Mouse (Mus musculus) midbrain, embryonic 16.5 days (tissue): ENCODE measurements around the gene Fut7. TPM values are rescaled to one million over a fixed set of nuclear protein-coding genes. Genes with fewer than 3 reads are reported as not detected.

Experiments used
- ATAC-seq: fragments of 200-750 bp; cut with Nextera tagmentation; 2 replicates; pipeline ENCODE4 v1.8.0; 2017; ENCODE audit warnings: moderate TSS enrichment
- H3K27ac ChIP-seq: fragments of 300-500 bp; sonication (generic); 2 replicates; pipeline ENCODE4 v1.5.1; 2014; ENCODE audit warnings: mild to moderate bottlenecking, low read length, mixed read lengths
- H3K27me3 ChIP-seq: fragments of 300-500 bp; sonication (generic); 2 replicates; pipeline ENCODE4 v1.6.1; 2014; ENCODE audit warnings: low read depth, low read length, mixed read lengths; ENCODE audit not compliant: control insufficient read depth, insufficient read depth
- H3K36me3 ChIP-seq: fragments of 300-500 bp; sonication (generic); 2 replicates; pipeline ENCODE4 v1.6.1; 2014; ENCODE audit warnings: mild to moderate bottlenecking, low read length, moderate library complexity, mixed read lengths; ENCODE audit not compliant: control insufficient read depth, insufficient read depth
- H3K4me1 ChIP-seq: fragments of 300-500 bp; sonication (generic); 2 replicates; pipeline ENCODE4 v1.6.1; 2014; ENCODE audit warnings: mild to moderate bottlenecking, low read length, mixed read lengths; ENCODE audit not compliant: control insufficient read depth, insufficient read depth
- H3K4me2 ChIP-seq: fragments of 300-500 bp; sonication (generic); 2 replicates; pipeline ENCODE4 v1.6.1; 2014; ENCODE audit warnings: mild to moderate bottlenecking, low read length, mixed read lengths
- H3K4me3 ChIP-seq: fragments of 300-500 bp; sonication (generic); 2 replicates; pipeline ENCODE4 v1.5.1; 2014; ENCODE audit warnings: low read depth, mild to moderate bottlenecking, low read length, moderate library complexity, mixed read lengths
- H3K9ac ChIP-seq: fragments of 300-500 bp; sonication (generic); 2 replicates; pipeline ENCODE4 v1.6.1; 2014; ENCODE audit warnings: low read depth, low read length, mixed read lengths
- H3K9me3 ChIP-seq: fragments of 300-500 bp; sonication (generic); replicated peaks from 2 replicates; pipeline ENCODE4 v1.6.1; 2014; ENCODE audit warnings: mild to moderate bottlenecking, low read length, mixed read lengths; ENCODE audit not compliant: control insufficient read depth, poor library complexity, severe bottlenecking
- whole genome bisulfite sequencing: fragments of 180-500 bp; shearing (Covaris S2); extraction: QIAGEN DNeasy Blood & Tissue Kit; methylation state at CpG from one replicate; pipeline ENCODE4 v1.1.7; 2014; 5-methylcytosine and 5-hydroxymethylcytosine counted together
- polyA plus RNA-seq: library from polyadenylated mRNA; unstranded; fragments of >200 nt; fragmentation: Nextera tagmentation; extraction: Ambion mirVana; gene quantifications from 2 replicates; pipeline ENCODE4 v1.2.1, GENCODE M21; 2015

The Fut7 gene
- polyA plus RNA-seq, 1 experiment from 2014 or later, result 0.09 TPM

- peak; percentile 12 for ATAC-seq
- Histone ChIP-seq H3K36me3 (peaks cover 18% of the 10 kb centered on the region), H3K27me3 (no peaks in the 10 kb centered on the region), H3K9ac (peak overlapping the region; percentile 85), H3K4me1 (peaks cover 22% of the 10 kb centered on the region), H3K9me3 (no peaks in the 10 kb centered on the region), H3K27ac (peak overlapping the region; percentile 91), H3K4me2 (peak overlapping the region; percentile 98), H3K4me3 (peak overlapping the region; percentile 59)
- 24% methylated on average over 3 of the region's 3 CpGs for WGBS
Observed at GRCm38 (mm10) chr2:25461407-25461806, 38.3 kb downstream of the Fut7 start.

- Histone ChIP-seq H3K9me3 (no peaks in the 10 kb centered on the region), H3K27me3 (no peaks in the 10 kb centered on the region), H3K4me2 (no peak overlapping the region), H3K4me3 (no peak overlapping the region), H3K4me1 (peaks cover 22% of the 10 kb centered on the region), H3K9ac (no peak overlapping the region), H3K36me3 (peaks cover 9% of the 10 kb centered on the region), H3K27ac (no peak overlapping the region)
- ATAC-seq, result no peak
- WGBS, result 92% methylated on average over 3 of the region's 3 CpGs
Observed at GRCm38 (mm10) chr2:25463630-25464029, 40.6 kb downstream of the Fut7 start.

- no peak overlapping the region for H3K4me2 ChIP-seq
- no peaks in the 10 kb centered on the region for H3K36me3 ChIP-seq
- no peak for ATAC-seq
- H3K4me1 ChIP-seq, result peaks cover 6% of the 10 kb centered on the region
- 92% methylated on average over 2 of the region's 2 CpGs for WGBS
- no peak overlapping the region for H3K4me3 ChIP-seq
- no peaks in the 10 kb centered on the region for H3K9me3 ChIP-seq
- no peak overlapping the region for H3K9ac ChIP-seq
- H3K27me3 ChIP-seq, result no peaks in the 10 kb centered on the region
- H3K27ac ChIP-seq, result no peak overlapping the region
Observed at GRCm38 (mm10) chr2:25465256-25465655, 42.2 kb downstream of the Fut7 start.

GRCm38 (mm10) chr2:25465816-25466635, 43.0 kb downstream of the Fut7 start:
- H3K4me2 ChIP-seq, result no peak overlapping the region
- 0 out of 2 replicates have a peak overlapping the region, but pooled peaks have one; percentile 5 for H3K9ac ChIP-seq
- 42% methylated on average over 10 of the region's 10 CpGs for WGBS
- peaks cover 6% of the 10 kb centered on the region for H3K4me1 ChIP-seq
- H3K27ac ChIP-seq, result 0 out of 2 replicates have a peak overlapping the region, but pooled peaks have one; percentile 17
- H3K27me3 ChIP-seq, result no peaks in the 10 kb centered on the region
- ATAC-seq, result no peak
- no peaks in the 10 kb centered on the region for H3K9me3 ChIP-seq
- no peaks in the 10 kb centered on the region for H3K36me3 ChIP-seq
- no peak overlapping the region for H3K4me3 ChIP-seq

- WGBS, result 73% methylated on average over 14 of the region's 14 CpGs
- no peaks in the 10 kb centered on the region for H3K36me3 ChIP-seq
- no peak overlapping the region for H3K9ac ChIP-seq
- H3K9me3 ChIP-seq, result no peaks in the 10 kb centered on the region
- ATAC-seq, result no peak
- H3K4me3 ChIP-seq, result no peak overlapping the region
- no peak overlapping the region for H3K4me2 ChIP-seq
- H3K27me3 ChIP-seq, result no peaks in the 10 kb centered on the region
- H3K4me1 ChIP-seq, result no peaks in the 10 kb centered on the region
- H3K27ac ChIP-seq, result no peak overlapping the region
Observed at GRCm38 (mm10) chr2:25467606-25468303, 44.7 kb downstream of the Fut7 start.

GRCm38 (mm10) chr2:25468962-25469915, 46.2 kb downstream of the Fut7 start:
- H3K4me3 ChIP-seq, result no peak overlapping the region
- no peaks in the 10 kb centered on the region for H3K9me3 ChIP-seq
- no peaks in the 10 kb centered on the region for H3K4me1 ChIP-seq
- H3K27ac ChIP-seq, result 0 out of 2 replicates have a peak overlapping the region, but pooled peaks have one; percentile 15
- WGBS, result 72% methylated on average over 10 of the region's 10 CpGs
- no peak overlapping the region for H3K9ac ChIP-seq
- no peaks in the 10 kb centered on the region for H3K27me3 ChIP-seq
- ATAC-seq, result peak; percentile 41
- H3K36me3 ChIP-seq, result no peaks in the 10 kb centered on the region
- no peak overlapping the region for H3K4me2 ChIP-seq

GRCm38 (mm10) chr2:25469969-25470368, 46.9 kb downstream of the Fut7 start, which contains the start of gene Ptgds:
Gene Ptgds (minus strand): TSS chr2:25470046.
- no peak for ATAC-seq
- WGBS, result 68% methylated on average over 6 of the region's 6 CpGs
- Histone ChIP-seq H3K27me3 (no peaks in the 10 kb centered on the region), H3K36me3 (no peaks in the 10 kb centered on the region), H3K4me1 (no peaks in the 10 kb centered on the region), H3K9me3 (no peaks in the 10 kb centered on the region), H3K4me2 (no peak within 1 kb of the TSS), H3K27ac (0 out of 2 replicates have a peak within 1 kb of the TSS, but pooled peaks have one; percentile 15), H3K9ac (no peak within 1 kb of the TSS), H3K4me3 (no peak within 1 kb of the TSS)

- no peak overlapping the region for H3K27ac ChIP-seq
- WGBS, result 76% methylated on average over 2 of the region's 2 CpGs
- H3K4me2 ChIP-seq, result no peak overlapping the region
- no peaks in the 10 kb centered on the region for H3K36me3 ChIP-seq
- H3K27me3 ChIP-seq, result no peaks in the 10 kb centered on the region
- no peak overlapping the region for H3K9ac ChIP-seq
- no peaks in the 10 kb centered on the region for H3K9me3 ChIP-seq
- no peaks in the 10 kb centered on the region for H3K4me1 ChIP-seq
- no peak overlapping the region for H3K4me3 ChIP-seq
- ATAC-seq, result no peak
Observed at GRCm38 (mm10) chr2:25472550-25472949, 49.5 kb downstream of the Fut7 start.
